Mouse (Mus musculus) left cerebral cortex, adult 18-20 months (tissue): Measurements from ENCODE around the gene A930002H24Rik. TPM values are rescaled to one million over a fixed set of nuclear protein-coding genes. Genes with fewer than 3 reads are reported as not detected.
"Not testable (repeated sequence)": the region's sequence is repeated elsewhere in the genome, so short reads cannot be mapped to it uniquely, and the experiment has no call there.

Source experiments
- DNase-seq, 2 experiments: peaks; one replicate each; pipeline ENCODE4 v3.0.0; 2021 to 2022; ENCODE audit warnings: low spot score in 2 of 2, mixed read lengths in 1 of 2
- long read RNA-seq, 2 experiments: library from polyadenylated mRNA; stranded (forward); transcript quantifications; one replicate each; pipeline ENCODE4 v2.0.0; 2021
- total RNA-seq, 2 experiments: library from RNA; stranded (reverse); gene quantifications; 2 replicates each; pipeline ENCODE4 v1.2.3; 2021

A930002H24Rik gene
- not detected for total RNA-seq
- long read RNA-seq, experiment 1, partial matches to known transcripts: 0 of 1 reads
- long read RNA-seq, experiment 1, other reads (novel, unspliced or antisense): 0 of 1 reads
- long read RNA-seq, experiment 2: 0 reads

DNA sequence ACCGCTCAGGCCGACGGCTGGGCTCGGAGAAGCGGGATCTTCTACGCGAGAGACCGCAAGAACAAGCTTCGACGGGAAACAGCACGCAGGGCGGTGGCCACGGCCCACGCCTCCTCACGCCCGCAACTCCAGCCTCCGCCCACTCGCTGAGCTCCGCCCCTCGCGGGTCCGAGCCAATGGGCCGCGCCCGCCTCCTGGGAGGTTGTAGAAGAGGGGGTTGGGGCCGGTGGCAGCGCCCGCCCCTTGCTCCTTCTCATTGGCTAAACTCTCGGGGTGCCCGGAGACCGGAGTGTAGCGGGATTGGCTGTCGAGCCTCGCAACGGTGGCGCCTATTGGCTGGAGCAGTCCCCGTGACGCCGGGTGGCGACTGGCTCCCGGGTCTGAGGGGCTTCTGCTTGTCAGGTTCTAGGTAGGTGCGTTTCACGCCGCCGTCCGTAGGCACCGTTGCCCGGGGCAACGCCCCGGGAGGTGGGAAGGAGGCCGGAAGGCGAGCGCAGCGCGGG, at the start of gene A930002H24Rik:
TSS of gene A930002H24Rik (minus strand) at position 145 of the 503 bp plus-strand sequence.
- DNase-seq: peak; percentile 98 to 99

DNA sequence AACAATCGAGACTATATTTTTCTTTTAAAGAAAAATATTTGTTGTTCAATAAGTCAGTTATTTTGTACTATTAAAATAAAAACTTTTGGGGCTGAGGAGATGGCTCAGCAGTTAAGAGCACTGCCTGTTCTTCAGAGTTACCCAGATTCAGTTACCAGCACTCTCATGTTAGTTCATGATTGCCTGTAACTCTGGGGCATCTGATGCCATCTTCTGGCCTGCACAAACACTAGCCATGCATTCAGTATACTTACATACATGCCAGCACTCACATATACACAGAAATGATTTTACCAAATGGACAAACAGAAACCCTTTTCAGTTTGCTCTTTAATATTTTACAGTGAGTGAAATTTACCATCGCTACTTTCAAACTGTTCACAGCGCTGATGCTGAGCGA, 45.7 kb upstream of the A930002H24Rik start:
- no peak for DNase-seq

DNA sequence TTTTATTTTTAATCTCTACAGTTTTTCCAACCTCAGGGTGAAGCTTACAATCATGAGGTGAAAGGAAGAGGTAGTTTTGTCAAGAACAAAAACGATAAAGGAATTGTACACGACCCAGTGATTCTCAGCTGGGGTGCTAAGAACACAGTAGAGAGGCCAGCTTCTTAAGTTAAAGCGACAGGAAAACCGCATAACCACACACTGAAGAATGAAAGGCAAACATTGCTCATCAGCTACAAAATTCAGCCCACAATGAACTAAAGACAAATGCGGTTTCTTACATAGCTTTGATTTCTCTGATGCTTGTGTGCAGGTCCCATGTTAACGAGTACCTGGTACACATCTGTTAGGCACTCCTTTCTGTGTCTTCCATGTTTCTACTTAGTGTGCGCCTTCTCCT, 33.5 kb upstream of the A930002H24Rik start:
- no peak for DNase-seq

DNA sequence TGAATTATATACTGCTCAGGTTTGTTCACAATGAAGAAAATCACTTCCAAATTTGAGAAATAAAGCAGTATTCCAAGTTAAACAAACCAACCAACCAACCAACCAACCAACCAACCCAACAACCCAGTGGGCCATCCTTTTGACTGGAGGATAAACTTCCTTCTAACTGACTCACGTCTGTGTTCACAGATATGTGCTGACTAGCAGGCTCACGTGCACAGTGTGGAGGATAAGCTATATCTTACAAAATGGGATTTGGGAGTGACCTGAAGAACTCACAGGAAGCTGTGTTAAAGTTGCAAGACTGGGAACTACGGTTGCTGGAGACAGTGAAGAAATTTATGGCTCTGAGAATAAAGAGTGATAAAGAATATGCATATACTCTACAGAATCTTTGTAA, 32.2 kb upstream of the A930002H24Rik start:
- DNase-seq: no peak

DNA sequence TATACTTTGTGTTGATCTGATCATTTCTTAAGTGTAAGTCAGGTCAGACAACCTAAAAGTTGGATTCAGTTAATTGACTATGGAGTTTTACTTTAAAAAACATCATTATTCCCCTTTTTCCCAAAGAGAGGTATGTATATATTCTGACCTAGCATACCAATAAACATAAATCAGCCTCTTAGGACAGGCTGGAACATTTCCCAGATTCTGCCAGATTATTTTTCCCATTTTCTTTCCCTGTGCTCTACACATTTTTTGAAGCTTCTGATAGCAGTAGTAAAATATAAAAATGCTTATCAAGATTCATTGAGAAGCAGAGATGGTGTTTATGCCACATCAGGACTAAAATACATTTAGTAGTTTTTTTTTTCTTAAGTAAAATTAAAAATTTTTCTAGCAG, 27.0 kb upstream of the A930002H24Rik start:
- no peak for DNase-seq

DNA sequence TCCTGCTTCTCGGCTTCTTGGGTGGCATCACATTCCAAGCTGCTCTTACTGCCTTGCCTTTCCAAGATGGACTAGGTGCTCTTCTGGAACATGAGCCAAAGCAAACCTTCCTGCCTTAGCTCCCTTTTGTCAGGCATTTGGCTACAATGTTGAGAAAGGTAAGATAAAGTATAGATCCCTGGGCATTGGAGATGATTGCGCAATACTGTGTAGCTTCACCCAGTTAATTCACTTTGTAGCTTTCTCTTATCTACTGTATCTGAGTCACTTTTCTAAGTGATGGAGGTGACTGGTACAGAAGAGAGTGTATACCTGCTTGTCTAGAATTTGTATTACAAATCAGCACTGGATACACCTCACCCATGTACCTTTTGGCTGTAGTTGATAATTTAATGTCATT, 23.4 kb upstream of the A930002H24Rik start:
- DNase-seq: no peak

DNA sequence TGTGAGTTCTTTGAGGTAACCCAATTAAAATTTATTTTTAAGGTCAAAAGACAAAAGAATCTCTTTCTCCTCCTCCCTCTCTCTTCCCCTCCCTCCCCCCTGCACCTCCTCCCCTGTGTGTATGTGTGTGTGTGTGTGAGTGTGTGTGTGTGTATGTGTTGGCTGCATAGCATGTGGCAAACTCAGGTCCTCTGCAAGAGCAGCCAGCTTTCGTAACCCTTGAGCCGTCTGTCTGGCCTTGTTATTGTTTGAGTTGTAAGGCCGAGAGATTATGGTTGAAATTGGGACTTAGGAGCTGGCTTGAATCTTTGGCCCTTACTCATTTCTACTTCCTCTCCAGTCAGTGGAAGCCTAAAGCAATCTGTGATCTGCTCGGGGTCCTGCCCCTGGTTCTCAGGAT, 16.4 kb upstream of the A930002H24Rik start:
- no peak for DNase-seq

DNA sequence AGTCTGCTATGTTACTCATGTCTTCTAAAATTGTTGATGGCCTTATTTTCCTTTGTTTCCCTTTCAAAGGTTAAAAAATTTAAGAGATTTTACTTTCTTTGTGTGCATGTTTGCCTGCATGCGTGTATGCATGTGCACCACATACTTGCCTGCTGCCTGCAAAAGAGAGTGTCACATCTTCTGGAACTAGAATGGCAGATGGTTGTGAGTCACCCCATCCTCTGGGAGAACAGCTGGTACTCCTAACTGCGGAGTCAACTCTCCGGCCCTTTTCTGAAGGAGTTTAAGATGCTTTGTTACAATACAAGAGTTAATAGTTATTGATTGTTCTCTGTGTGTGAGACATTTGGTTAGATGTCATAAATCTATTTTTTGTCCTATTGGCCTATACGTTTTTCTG, 15.3 kb upstream of the A930002H24Rik start:
- peak; percentile 22 to 29 for DNase-seq

DNA sequence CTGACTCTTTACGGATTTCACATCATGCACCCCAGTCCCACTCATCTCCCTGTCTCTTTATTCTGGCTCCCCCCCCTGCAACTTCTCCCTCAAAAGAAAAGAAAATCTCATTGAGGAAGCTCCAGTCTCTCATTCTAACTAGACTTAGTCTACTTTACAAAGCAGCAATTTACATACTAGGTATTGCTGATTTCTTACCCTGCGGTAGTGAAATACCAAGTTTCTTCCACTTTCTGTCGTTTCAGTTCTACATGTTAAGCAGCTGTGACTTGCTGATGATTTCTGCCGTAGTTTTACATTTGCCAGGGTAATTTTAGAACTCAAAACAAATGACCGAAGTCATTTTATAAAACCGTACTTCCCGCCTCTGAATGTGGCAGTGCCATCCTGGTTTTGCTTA, 8.2 kb upstream of the A930002H24Rik start:
- no peak for DNase-seq

DNA sequence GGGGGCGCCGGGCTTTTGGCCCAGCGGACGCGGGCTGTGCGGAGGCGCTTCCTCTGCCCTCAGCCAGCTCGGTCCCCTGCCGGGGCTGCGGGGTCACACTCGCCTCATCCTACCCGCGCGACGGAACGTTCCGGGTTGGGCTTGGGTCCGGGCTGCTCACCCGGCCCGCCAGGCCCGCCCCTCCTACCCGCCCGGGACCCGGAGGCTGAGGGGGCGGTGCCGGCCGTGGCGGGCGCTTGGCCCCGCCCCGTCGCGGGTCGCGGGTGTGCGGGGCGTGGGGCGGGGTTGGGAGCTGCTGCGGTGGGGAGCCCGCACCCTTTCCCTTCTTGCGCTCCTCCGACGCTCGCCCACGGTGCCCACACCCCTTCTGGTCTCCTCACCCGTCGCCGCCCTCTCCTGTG, 580 bp upstream of the A930002H24Rik start:
- DNase-seq: peak; percentile 47 to 49

DNA sequence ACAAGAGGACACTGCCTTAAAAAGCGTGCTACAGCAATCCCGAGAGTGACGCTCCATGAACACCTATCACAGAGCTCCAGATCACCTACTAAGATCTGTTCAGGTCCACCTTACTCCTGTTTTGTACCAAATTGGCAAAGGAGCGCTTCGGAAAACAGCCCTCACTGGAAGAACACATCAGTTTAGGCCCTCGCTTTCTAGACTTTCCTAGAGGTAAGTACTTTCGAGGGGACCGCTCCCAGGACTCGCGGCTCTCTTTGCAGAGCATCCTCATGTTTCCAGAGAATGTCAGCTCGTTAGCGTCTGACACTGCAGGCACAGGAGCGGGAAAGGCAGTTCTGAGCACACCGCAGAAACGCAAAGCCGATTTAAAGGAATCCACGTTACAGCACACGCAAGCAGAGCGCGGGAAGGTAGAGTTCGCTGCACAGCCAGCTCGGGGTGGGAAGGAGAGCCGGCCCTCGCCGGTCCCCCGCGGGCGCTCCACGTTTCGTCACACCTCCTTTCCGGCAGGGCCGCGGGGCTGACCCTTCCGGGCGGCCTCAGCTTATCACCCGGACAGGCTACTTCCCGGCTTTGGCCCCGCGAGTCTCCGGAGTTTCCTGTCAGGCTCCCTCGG, 470 bp downstream of the A930002H24Rik start, which contains the start of gene Fer:
TSS of gene Fer (plus strand) at position 51 of the 619 bp plus-strand sequence.
- peak in 1 of 2 experiments; percentile 28 for DNase-seq

DNA sequence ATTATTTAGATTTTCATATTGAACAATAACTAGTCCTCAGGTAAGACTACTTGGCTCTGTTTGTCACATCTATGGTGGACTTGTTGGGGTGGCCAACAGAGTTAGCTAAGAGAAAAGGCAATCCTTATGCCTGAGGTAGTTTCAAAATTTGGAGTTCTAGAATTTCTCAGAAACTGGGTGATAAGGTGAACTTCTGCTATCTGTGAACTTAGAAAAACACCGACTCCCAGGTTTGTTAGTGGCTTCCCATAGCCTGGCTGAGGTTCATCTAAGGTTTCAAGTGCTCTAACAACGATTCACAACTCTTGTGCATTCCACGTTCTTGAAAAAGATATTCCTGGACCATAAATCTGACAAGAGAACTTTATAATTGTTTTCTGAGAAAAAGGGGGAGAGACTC, 1.2 kb downstream of the A930002H24Rik start:
- no peak for DNase-seq

DNA sequence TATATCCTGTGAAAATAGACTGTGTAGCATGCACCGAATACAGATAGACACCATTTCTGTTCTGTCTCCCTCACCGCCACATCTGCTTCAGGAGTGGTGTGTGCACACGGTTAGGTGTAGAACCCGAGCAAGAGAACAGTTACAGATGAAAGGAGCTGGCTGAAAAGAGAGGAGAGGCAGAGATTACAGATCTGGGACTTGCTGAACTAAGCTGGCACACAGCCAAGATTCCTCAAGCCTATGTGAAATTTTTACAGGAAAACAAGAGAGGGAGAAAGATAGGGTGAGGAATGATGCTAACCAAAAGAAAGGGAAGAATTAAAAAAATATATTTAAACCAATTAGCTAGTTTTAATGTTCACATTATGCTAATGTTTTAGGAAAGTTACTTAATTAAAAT, 2.6 kb downstream of the A930002H24Rik start:
- no peak for DNase-seq

DNA sequence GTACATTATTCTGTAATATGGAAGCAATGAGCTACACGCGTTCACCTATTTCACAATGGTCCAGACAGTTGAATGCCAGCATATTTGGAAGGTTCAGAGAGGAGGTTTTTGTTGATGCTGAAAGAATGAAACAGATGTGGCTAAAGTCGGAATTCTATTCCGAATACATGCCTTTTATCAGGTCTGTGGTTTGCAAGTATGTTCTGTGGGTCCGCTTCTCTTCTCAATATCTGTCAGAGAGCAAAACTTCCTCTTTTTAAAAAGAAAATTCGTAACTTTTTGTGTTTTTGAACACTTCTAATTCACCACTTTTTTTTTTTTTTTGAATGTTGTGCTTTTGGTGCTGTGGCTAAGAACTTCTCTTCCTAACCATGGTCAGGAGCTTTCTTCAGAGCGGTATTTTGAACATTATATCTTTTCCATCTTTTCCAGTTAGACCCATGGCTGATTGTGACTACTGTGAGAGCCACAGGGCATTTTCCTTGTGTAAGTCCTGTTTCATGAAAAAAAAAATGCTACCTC, 6.5 kb downstream of the A930002H24Rik start:
- no peak for DNase-seq

DNA sequence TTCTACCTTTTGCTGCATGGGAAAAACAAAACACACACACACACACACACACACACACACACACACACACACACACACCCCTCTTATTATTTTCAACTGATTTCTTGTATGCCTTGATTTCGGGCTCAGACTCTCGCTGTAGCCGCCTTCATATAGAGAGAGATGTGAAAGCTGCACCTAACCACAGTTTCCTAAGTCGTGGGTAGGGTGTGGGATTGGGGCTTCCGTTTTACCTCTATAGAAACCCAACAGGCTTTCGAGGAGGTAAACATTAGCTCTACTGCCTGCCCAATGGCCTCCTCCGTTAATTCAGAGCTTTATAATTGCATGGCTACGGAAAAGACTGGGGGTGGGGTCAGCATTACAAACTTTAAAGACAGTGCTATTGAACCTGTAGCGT, 13.6 kb downstream of the A930002H24Rik start:
- no peak for DNase-seq

DNA sequence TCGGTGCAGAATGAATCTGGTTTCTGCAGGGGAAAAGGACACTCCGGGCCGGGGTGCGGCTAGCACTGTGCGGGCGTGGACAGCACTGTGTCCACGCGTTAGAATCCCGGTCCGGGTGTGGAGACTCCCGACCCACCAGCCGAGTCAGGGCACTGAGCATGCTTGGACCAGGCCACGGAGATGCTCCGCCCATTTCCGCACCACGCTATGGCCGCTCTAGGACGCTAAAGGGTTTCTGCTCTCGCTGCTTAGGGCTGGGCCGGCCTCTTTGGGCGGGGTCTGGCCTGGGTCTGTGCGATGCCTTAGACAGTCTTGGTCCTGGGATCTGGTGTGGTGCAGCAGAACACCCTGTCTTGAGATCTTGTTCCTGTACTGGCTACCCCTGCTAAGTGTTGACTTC, 14.0 kb downstream of the A930002H24Rik start:
- DNase-seq: peak; percentile 80 to 88

DNA sequence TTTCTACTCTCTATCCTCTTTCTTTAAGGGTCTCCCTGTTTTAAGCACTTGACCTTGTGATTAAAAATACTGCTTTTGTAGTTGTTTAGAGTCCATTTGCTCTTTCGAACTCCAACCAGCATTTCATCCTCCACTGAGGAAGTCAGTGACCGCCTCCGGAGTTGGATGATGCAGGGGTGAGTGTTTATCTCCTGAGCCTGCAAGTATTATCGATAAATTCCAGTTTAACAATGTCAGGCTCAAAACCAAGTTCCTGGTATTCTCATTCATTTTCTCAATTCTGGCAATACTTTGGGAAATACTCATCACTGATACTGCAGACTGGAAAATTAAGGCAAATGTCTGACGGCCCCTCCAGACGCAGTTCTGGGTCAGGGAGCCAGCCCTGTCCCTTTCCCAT, 14.4 kb downstream of the A930002H24Rik start:
- DNase-seq: no peak

DNA sequence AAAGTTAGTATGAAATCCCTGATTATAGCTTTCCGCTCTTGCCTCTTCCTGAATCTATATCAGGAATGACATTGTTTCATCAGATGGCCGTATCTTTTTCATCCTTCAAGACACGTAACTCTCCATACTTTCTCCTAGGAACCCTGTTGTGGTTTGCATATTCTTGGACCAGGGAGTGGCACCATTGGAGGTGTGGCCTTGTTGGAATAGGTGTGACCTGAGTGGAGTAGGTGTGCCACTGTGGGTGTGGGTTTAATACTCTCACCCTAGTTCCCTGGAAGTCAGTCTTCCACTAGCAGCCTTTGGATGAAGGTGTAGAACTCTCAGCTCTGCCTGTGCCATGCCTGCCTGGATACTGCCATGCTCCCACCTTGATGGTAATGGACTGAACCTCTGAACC, 17.8 kb downstream of the A930002H24Rik start:
- DNase-seq: not testable (repeated sequence)

DNA sequence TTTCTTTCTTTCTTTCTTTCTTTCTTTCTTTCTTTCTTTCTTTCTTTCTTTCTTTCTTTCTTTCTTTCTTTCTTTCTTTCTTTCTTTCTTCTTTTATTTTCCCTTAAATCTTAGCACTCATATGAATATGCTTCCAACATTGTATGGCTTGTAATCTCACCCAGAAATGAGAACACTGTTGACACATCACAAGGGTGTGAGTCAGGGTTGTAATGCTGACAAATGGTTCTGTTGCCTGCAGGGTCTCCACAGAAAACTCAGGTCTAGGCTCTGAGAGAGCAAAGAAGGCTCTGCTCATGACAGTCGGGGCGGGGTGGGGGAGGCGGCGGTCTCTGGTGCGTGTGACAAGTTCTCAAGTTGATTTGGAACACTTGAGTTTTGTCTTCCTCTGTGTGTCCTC, 18.7 kb downstream of the A930002H24Rik start:
- DNase-seq: no peak

DNA sequence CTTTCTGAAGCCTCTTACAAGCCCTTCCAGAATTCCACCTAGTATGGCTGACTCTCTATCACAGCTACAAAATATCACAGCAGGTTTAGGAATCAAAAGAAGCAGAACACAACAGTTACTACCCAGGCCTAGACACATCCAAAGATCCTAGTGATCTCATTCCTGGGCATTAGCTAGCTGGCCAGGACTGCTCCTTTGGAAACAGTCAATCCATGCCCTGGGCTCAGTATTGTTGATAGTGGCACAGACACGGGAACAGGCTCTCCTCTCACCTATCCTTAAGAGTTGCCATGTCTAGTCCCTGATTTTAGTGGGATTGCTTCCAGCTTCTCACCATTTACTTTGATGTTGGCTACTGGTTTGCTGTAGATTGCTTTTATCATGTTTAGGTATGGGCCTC, 21.4 kb downstream of the A930002H24Rik start:
- no peak for DNase-seq

DNA sequence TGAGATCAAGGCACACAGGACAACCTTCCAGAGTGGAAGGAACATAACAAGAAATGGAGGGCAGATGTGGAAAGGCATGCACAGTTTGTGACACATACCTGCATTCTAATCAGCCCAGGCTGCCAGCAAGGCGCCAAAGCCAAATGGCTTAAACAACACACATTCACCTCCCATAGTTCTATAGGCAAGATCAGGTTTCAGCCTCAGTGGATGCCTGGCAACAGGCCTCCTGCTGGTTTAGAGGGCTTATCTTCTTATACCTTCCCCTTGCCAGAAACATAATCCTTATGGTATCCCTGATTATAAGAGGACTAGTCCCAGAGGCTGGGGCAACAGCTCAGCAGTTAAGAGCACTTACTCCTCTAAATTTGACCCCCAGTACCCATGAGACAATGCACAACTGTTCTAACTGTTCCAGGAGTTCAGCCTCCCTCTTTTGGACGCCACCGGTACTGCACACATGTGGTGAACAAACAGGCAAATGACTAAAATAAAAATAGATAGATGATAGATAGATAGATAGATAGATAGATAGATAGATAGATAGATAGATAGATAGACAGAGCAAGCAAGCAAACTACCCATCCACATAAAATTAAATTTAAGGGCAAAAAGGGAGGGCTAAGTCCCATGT, 23.8 kb downstream of the A930002H24Rik start:
- no peak for DNase-seq

DNA sequence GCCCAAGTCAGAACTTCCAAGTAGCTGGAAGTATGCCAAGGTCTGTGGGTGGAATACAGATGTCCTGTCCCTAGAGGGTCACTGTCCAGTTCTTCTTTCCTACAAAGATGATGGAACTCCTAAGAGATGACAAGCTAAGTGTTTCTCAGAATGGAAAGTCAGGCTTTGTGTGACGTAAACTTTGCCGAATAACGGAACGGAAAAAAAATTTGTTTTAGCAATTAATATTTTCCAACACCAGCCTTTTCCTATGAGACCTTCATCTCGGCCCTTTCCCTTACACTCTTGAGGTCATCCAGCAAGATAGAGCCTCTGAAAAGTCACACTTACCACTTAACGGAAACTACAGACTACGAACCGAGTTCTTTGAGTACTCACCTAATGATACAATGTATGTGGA, 25.4 kb downstream of the A930002H24Rik start:
- no peak for DNase-seq
